Comparison of ENCODE assay signal across 16 mouse cellular contexts in the genomic region with DNA sequence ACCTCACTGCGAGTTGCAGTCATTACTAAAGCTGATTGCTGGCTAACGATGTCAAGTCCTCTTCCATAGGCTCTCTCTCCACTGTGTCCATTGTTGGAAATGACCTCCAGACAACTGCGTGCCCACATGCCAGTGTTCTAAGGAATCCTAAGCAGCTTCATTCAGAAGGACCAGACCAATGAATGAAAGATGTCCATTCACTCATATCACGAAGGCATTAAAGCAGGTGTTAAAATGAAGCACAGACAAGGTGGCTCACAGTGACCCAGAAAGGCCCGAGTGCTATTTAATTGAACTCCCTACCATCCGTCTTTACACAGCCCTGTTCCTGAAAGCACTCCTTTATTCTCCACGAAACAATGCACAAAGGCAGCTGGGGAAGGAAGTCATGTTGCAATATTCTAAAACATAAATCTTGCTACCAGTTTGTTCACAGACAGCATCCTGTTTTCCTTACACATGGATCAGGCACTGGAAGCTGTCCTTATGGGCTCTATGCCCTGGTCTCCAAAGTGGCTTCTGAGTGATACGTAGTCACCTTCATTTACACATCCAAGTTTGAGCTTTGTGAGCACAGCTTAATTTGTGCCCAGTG. TPM values are rescaled to one million over a fixed set of nuclear protein-coding genes. Genes with fewer than 3 reads are reported as not detected.
DNase-seq lines count a peak whose midpoint lies in the region; ATAC-seq and TF ChIP-seq lines count a peak whose summit lies in the region.
"Had no signal": no experiment of that assay in that cellular context is flagged by ENCODE, and none has a peak within 500 bp of the region (broad histone marks: within the 10 kb centered on the region; RNA-seq: fewer than 3 reads in every experiment).

No protein-coding gene starts in this region.

- no peaks in the 10 kb centered on the region for H3K27me3 ChIP-seq in heart, embryonic 14.5 days (ENCODE audit: control insufficient read depth, insufficient read depth, low read length)
- H3K27me3 ChIP-seq in lung, embryonic 15.5 days, result no peaks in the 10 kb centered on the region
- H3K27me3 ChIP-seq in midbrain, postnatal 0 days (ENCODE audit: insufficient read depth, low read length), result no peaks in the 10 kb centered on the region
- H3K27me3 ChIP-seq: liver, embryonic 15.5 days had no signal

- TF ChIP-seq POLR2A in lung, adult 2 months (IDR thresholded peaks at IDR 0.05; ENCODE audit: borderline replicate concordance, extremely low read depth, low read depth, low read length), result no peak

- H3K9ac ChIP-seq in heart, embryonic 14.5 days (ENCODE audit: low read length), result no peak overlapping the region
- H3K9ac ChIP-seq in lung, embryonic 15.5 days, result no peak overlapping the region
- H3K9ac ChIP-seq in midbrain, postnatal 0 days (replicated peaks; ENCODE audit: low read length, poor library complexity, severe bottlenecking), result no peak overlapping the region
- H3K9ac ChIP-seq: limb, embryonic 13.5 days; liver, embryonic 15.5 days had no signal

- no peak for ATAC-seq in heart, embryonic 14.5 days (ENCODE audit: insufficient number of reproducible peaks, insufficient read depth, low FRiP score, low read depth)
- ATAC-seq in lung, embryonic 15.5 days (ENCODE audit: borderline replicate concordance, extremely low read depth, low FRiP score, low TSS enrichment), result peak; percentile 46; the same call in 1 of the 2 replicates
- no peak for ATAC-seq in midbrain, postnatal 0 days (ENCODE audit: low FRiP score)
- ATAC-seq: hindbrain, embryonic 16.5 days had no signal

- WGBS in heart, embryonic 14.5 days, result 29% methylated on average over 8 of the region's 8 CpGs
- WGBS in lung, embryonic 15.5 days, result 50% methylated on average over 8 of the region's 8 CpGs
- WGBS in lung, adult 2 months, result 40% methylated on average over 8 of the region's 8 CpGs
- WGBS in midbrain, postnatal 0 days, result 61% methylated on average over 8 of the region's 8 CpGs

- DNase-seq in heart, postnatal 10 days, result no peak
- no peak for DNase-seq in lung, adult 2 months
- DNase-seq in hindlimb bud, embryonic 11.5 days (ENCODE audit: extremely low spot score, low read depth, low spot score), result peak; percentile 22
- no peak for DNase-seq in spleen, postnatal 36 days (ENCODE audit: low spot score in 2 of 2)
- DNase-seq in midbrain, postnatal 0 days (ENCODE audit: low spot score), result no peak
- DNase-seq: adrenal gland, postnatal 14 days; cerebellum, adult 9-10 months; gastrocnemius, postnatal 25 days; kidney, postnatal 10 days had no signal

- H3K36me3 ChIP-seq in heart, embryonic 14.5 days (ENCODE audit: control insufficient read depth, insufficient read depth, low read length), result peaks cover 49% of the 10 kb centered on the region
- H3K36me3 ChIP-seq in lung, embryonic 15.5 days, result no peaks in the 10 kb centered on the region
- H3K36me3 ChIP-seq in midbrain, postnatal 0 days (ENCODE audit: insufficient read depth, low read length), result no peaks in the 10 kb centered on the region
- H3K36me3 ChIP-seq: limb, embryonic 13.5 days; liver, embryonic 15.5 days; midbrain, embryonic 10.5 days had no signal

- TF ChIP-seq CTCF in lung, adult 2 months (IDR thresholded peaks at IDR 0.05; ENCODE audit: insufficient read depth, low read length), result no peak
- no peak for TF ChIP-seq CTCF in midbrain, postnatal 0 days (IDR thresholded peaks at IDR 0.05)

- intact Hi-C loops in heart, postnatal 10 days (cut with DNase I), result no loop called here

- peak overlapping the region; percentile 10 to 56 for H3K27ac ChIP-seq in heart, embryonic 14.5 days (replicated peaks in 1 of 2; ENCODE audit: control insufficient read depth in 1 of 2, insufficient read depth in 1 of 2, low read depth in 2 of 2, low read length in 2 of 2)
- no peak overlapping the region for H3K27ac ChIP-seq in lung, embryonic 15.5 days
- 0 out of 2 replicates have a peak overlapping the region, but pooled peaks have one; percentile 0 for H3K27ac ChIP-seq in brown adipose tissue, adult 24 weeks (replicated peaks; ENCODE audit: low read depth, low read length)
- H3K27ac ChIP-seq in midbrain, postnatal 0 days (ENCODE audit: low read depth, low read length), result no peak overlapping the region
- H3K27ac ChIP-seq: limb, embryonic 13.5 days; liver, embryonic 15.5 days; midbrain, embryonic 10.5 days had no signal

- no peaks in the 10 kb centered on the region for H3K9me3 ChIP-seq in heart, embryonic 14.5 days (ENCODE audit: control insufficient read depth, low read length)
- no peaks in the 10 kb centered on the region for H3K9me3 ChIP-seq in lung, embryonic 15.5 days
- no peaks in the 10 kb centered on the region for H3K9me3 ChIP-seq in midbrain, postnatal 0 days (ENCODE audit: low read length)
- H3K9me3 ChIP-seq: limb, embryonic 13.5 days; liver, embryonic 15.5 days; midbrain, embryonic 10.5 days had no signal

- no peak overlapping the region for H3K4me3 ChIP-seq in heart, embryonic 14.5 days (ENCODE audit: control insufficient read depth in 1 of 2, insufficient read depth in 1 of 2, low read depth in 1 of 2, low read length in 2 of 2)
- no peak overlapping the region for H3K4me3 ChIP-seq in lung, embryonic 15.5 days
- no peak overlapping the region for H3K4me3 ChIP-seq in lung, adult 2 months (replicated peaks; ENCODE audit: extremely low read depth, low read depth, low read length)
- no peak overlapping the region for H3K4me3 ChIP-seq in brown adipose tissue, adult 24 weeks (ENCODE audit: insufficient read depth, low read depth, low read length)
- H3K4me3 ChIP-seq in midbrain, postnatal 0 days (ENCODE audit: low read depth, low read length), result no peak overlapping the region
- H3K4me3 ChIP-seq: limb, embryonic 13.5 days; liver, embryonic 15.5 days; midbrain, embryonic 10.5 days had no signal

- H3K4me1 ChIP-seq in heart, embryonic 14.5 days (ENCODE audit: control insufficient read depth in 2 of 2, insufficient read depth in 2 of 2, low read length in 2 of 2), result peaks cover 16 to 76% of the 10 kb centered on the region in 2 experiments
- peaks cover 4% of the 10 kb centered on the region; the same call in 1 of the 2 replicates for H3K4me1 ChIP-seq in lung, embryonic 15.5 days
- peaks cover 9% of the 10 kb centered on the region for H3K4me1 ChIP-seq in lung, adult 2 months (ENCODE audit: control insufficient read depth, insufficient read depth, low read length)
- H3K4me1 ChIP-seq in brown adipose tissue, adult 24 weeks (ENCODE audit: control insufficient read depth, insufficient read depth, insufficient read length, low read length), result 0 out of 2 replicates have a peak, but pooled peaks cover 3% of the 10 kb centered on the region
- no peaks in the 10 kb centered on the region for H3K4me1 ChIP-seq in midbrain, postnatal 0 days (ENCODE audit: insufficient read depth, low read length)

- H3K4me2 ChIP-seq in heart, embryonic 14.5 days (ENCODE audit: low read length), result no peak overlapping the region
- no peak overlapping the region for H3K4me2 ChIP-seq in lung, embryonic 15.5 days
- H3K4me2 ChIP-seq in midbrain, postnatal 0 days (ENCODE audit: low read depth, low read length, poor library complexity, severe bottlenecking), result no peak overlapping the region
- H3K4me2 ChIP-seq: limb, embryonic 13.5 days; liver, embryonic 15.5 days had no signal

RNA-seq across cellular contexts. Expression of a gene that starts 23.3 kb away (rescaled TPM):
- polyA plus RNA-seq in heart, embryonic 14.5 days (2014; fragmentation: Nextera tagmentation; extraction: Ambion mirVana), result 66.9 and 73.8 TPM in 2 replicates
- 100 to 1,000 TPM; 113 to 220 TPM for total RNA-seq in heart, postnatal 10 days (2021)
- polyA plus RNA-seq in lung, embryonic 15.5 days (2015; fragmentation: Nextera tagmentation; extraction: Ambion mirVana), result 5.7 and 6.5 TPM in 2 replicates
- 1.1 and 2.6 TPM in 2 replicates for polyA plus RNA-seq in lung, adult 2 months (2012; rRNA removed)
- polyA plus RNA-seq in brown adipose tissue, adult 24 weeks (2012; ENCODE audit: insufficient read depth, insufficient read length, missing spikeins), result 15.7 and 19.8 TPM in 2 replicates
- total RNA-seq in midbrain, postnatal 0 days (2014; rRNA removed), result 15.7 and 16.2 TPM in 2 replicates
- polyA plus RNA-seq in midbrain, postnatal 0 days (2015; fragmentation: Nextera tagmentation; extraction: Ambion mirVana), result 17.9 and 19.8 TPM in 2 replicates

Comparison
In these comparisons a context has a peak if more than half of its experiments do, and no peak if none do; other contexts are left out.
1. H3K27ac ChIP-seq: peak in heart, embryonic 14.5 days (2 of 2) and brown adipose tissue, adult 24 weeks (single experiment); none in lung, embryonic 15.5 days (single experiment) and midbrain, postnatal 0 days (single experiment).